Mouse (Mus musculus): ENCODE results near the gene Bicdl2. TPM values are rescaled to one million over a fixed set of nuclear protein-coding genes. Genes with fewer than 3 reads are reported as not detected.

The Bicdl2 gene
- polyA plus RNA-seq, 1 experiment from 2014 or later: 0.35 TPM

DNA sequence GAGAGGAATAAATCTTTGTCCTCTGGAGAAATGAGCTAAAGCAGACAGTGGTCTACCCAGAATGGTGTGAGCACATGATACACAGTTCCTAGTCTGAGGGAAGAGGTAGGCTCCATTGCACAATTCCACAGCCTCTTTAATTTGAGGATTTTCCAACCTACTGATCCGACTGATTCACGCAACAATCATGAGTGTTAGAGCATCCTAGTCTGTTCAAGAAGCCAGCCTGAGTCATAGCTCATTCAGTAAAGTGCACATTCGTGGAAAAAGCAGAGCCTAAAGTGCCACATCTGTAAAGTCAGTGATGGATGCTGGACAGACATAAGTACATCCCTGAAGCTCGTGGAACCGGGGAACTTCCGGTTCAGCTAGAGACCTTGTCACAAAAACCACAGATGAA, 8.9 kb upstream of the Bicdl2 start:
- WGBS: 84% methylated on average over 6 of the region's 6 CpGs
- no peak overlapping the region for H3K9ac ChIP-seq (ENCODE audit: low read length)

DNA sequence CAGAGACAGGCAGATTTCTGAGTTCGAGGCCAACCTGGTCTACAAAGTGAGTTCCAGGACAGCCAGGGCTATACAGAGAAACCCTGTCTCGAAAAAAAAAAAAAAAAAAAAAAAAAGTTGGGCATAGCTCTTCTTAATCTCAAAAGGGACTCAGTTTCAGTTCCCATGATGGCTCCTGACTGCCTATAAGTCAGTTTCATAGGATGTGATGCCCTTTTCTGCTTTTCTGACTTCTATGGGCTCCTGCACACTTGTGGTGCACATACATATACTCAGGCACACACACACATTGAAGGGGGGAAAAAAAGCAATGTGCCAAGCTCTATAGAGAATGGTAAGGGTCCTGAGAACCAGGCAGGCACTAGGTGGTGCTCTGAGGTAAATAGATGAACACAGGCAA, 7.0 kb upstream of the Bicdl2 start:
- WGBS: 79% methylated on average over 2 of the region's 2 CpGs
- Histone ChIP-seq H3K4me1 (replicated peaks; ENCODE audit: control insufficient read depth, insufficient read depth, low read length) (no peaks in the 10 kb centered on the region), H3K9me3 (ENCODE audit: control insufficient read depth, low read length) (no peaks in the 10 kb centered on the region; the same call in 1 of the 2 replicates), H3K4me2 (ENCODE audit: low read depth, low read length, severe bottlenecking) (no peak overlapping the region), H3K4me3 (ENCODE audit: low read depth, low read length) (no peak overlapping the region), H3K27ac (ENCODE audit: low read depth, low read length) (no peak overlapping the region), H3K27me3 (ENCODE audit: control insufficient read depth, insufficient read depth, low read length) (no peaks in the 10 kb centered on the region), H3K9ac (ENCODE audit: low read length) (no peak overlapping the region), H3K36me3 (ENCODE audit: control insufficient read depth, insufficient read depth, low read length) (no peaks in the 10 kb centered on the region)
- DNase-seq (ENCODE audit: low spot score): no peak
- no peak for ATAC-seq (replicated peaks; ENCODE audit: low FRiP score)

More for the DNA sequence above, 8.9 kb upstream of the Bicdl2 start:
- H3K4me3 ChIP-seq (ENCODE audit: low read depth, low read length): no peak overlapping the region
- H3K4me2 ChIP-seq (ENCODE audit: low read depth, low read length, severe bottlenecking): no peak overlapping the region
- H3K27me3 ChIP-seq (ENCODE audit: control insufficient read depth, insufficient read depth, low read length): no peaks in the 10 kb centered on the region
- ATAC-seq (replicated peaks; ENCODE audit: low FRiP score) (no peak), DNase-seq (ENCODE audit: low spot score) (no peak)
- no peaks in the 10 kb centered on the region for H3K4me1 ChIP-seq (replicated peaks; ENCODE audit: control insufficient read depth, insufficient read depth, low read length)
- H3K36me3 ChIP-seq (ENCODE audit: control insufficient read depth, insufficient read depth, low read length): no peaks in the 10 kb centered on the region
- H3K9me3 ChIP-seq (ENCODE audit: control insufficient read depth, low read length): no peaks in the 10 kb centered on the region
- H3K27ac ChIP-seq (ENCODE audit: low read depth, low read length): no peak overlapping the region

DNA sequence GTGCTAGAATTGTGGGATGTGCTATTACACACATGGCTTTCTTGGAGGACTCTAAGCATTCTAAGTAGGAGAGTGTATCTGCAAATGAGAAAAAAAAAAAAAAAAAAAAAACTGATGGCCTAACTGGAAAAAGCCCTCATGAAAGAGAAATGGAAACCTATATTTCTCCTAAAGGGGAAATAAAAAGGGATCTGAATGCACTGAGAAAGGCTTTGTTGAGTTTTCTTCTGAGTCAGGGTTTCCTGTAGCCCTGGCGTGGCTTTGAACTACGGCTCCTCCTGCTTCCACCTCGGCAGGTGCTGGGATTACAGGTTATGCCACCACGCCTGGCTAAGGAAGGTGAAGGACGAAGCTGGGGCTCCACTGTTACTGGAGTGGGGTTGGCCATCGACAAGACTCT, 6.3 kb upstream of the Bicdl2 start:
- Histone ChIP-seq H3K36me3 (ENCODE audit: control insufficient read depth, insufficient read depth, low read length) (no peaks in the 10 kb centered on the region), H3K9me3 (ENCODE audit: control insufficient read depth, low read length) (no peaks in the 10 kb centered on the region; the same call in 1 of the 2 replicates), H3K4me2 (ENCODE audit: low read depth, low read length, severe bottlenecking) (no peak overlapping the region), H3K27me3 (ENCODE audit: control insufficient read depth, insufficient read depth, low read length) (no peaks in the 10 kb centered on the region), H3K27ac (ENCODE audit: low read depth, low read length) (no peak overlapping the region), H3K4me3 (ENCODE audit: low read depth, low read length) (no peak overlapping the region), H3K9ac (ENCODE audit: low read length) (no peak overlapping the region), H3K4me1 (replicated peaks; ENCODE audit: control insufficient read depth, insufficient read depth, low read length) (no peaks in the 10 kb centered on the region)
- 61% methylated on average over 6 of the region's 6 CpGs for WGBS
- no peak for DNase-seq (ENCODE audit: low spot score)
- ATAC-seq (replicated peaks; ENCODE audit: low FRiP score): no peak

DNA sequence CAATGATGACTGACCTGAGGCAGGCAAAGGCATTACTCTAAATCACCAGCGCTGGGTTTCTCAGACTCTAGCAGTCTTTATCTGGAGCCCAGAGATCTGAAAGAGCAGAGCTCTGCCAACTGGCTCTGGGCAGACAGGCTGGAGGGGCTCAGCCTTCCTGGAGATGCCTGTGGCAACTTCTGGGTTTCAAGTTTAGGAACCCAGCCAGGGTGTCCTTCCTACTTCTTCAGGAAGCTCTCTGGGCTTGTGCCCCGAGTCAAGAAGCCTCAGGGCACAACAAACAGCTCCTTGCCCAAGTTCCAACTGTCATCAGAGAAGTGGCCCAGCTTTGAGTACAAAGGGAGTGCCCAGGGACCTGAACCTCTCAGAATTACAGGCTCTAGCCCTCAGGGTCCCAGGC, 5.9 kb upstream of the Bicdl2 start:
- no peak overlapping the region for H3K4me2 ChIP-seq (ENCODE audit: low read depth, low read length, severe bottlenecking)
- ATAC-seq (replicated peaks; ENCODE audit: low FRiP score) (no peak), DNase-seq (ENCODE audit: low spot score) (no peak)
- no peaks in the 10 kb centered on the region for H3K4me1 ChIP-seq (replicated peaks; ENCODE audit: control insufficient read depth, insufficient read depth, low read length)
- H3K27me3 ChIP-seq (ENCODE audit: control insufficient read depth, insufficient read depth, low read length): no peaks in the 10 kb centered on the region
- no peak overlapping the region for H3K4me3 ChIP-seq (ENCODE audit: low read depth, low read length)
- no peak overlapping the region for H3K27ac ChIP-seq (ENCODE audit: low read depth, low read length)
- H3K9me3 ChIP-seq (ENCODE audit: control insufficient read depth, low read length): no peaks in the 10 kb centered on the region; the same call in 1 of the 2 replicates
- H3K9ac ChIP-seq (ENCODE audit: low read length): no peak overlapping the region
- WGBS: 65% methylated on average over 2 of the region's 2 CpGs
- H3K36me3 ChIP-seq (ENCODE audit: control insufficient read depth, insufficient read depth, low read length): no peaks in the 10 kb centered on the region

DNA sequence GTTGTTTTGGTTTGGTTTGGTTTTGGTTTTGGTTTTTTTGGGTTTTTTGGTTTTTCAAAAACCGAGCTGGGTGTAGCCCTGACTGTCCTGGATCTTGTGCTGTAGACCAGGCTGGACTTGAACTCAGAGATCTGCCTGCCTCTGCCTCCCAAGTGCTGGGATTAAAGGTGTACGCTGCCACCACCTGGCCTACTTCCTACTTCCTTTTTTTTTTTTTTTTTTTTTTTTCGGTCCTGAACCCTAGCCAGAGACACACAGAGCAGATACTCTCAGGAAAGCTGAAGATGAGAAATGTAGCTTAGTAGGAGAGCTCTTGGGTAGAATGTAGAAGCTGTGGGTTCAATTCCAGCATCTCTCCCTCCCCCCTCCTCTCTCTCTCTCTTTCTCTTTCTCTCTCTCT, 1.9 kb upstream of the Bicdl2 start:
- Histone ChIP-seq H3K9ac (ENCODE audit: low read length) (no peak overlapping the region), H3K4me1 (replicated peaks; ENCODE audit: control insufficient read depth, insufficient read depth, low read length) (no peaks in the 10 kb centered on the region), H3K4me3 (ENCODE audit: low read depth, low read length) (no peak overlapping the region), H3K4me2 (ENCODE audit: low read depth, low read length, severe bottlenecking) (no peak overlapping the region), H3K36me3 (ENCODE audit: control insufficient read depth, insufficient read depth, low read length) (no peaks in the 10 kb centered on the region), H3K9me3 (ENCODE audit: control insufficient read depth, low read length) (no peaks in the 10 kb centered on the region; the same call in 1 of the 2 replicates), H3K27ac (ENCODE audit: low read depth, low read length) (no peak overlapping the region), H3K27me3 (ENCODE audit: control insufficient read depth, insufficient read depth, low read length) (peaks cover 23% of the 10 kb centered on the region)
- 86% methylated on average over 3 of the region's 3 CpGs for WGBS
- ATAC-seq (replicated peaks; ENCODE audit: low FRiP score): no peak
- DNase-seq (ENCODE audit: low spot score): no peak

DNA sequence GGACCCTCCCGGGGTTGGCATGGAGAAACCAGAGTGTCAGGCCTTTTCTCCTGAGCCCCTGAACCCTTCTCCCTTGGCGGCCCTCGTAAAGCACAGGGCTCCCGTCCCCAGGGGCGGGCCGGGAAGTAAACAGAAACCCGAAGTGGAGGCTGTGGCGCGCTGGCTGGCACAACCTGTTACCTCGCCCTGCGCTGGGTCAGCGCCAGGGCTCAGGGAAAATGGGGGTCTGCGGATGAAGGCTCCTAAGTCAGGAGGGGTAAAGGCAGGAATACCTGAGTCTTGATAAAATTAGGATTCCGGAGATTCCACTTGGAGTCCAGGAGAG, 532 bp downstream of the Bicdl2 start:
- Histone ChIP-seq H3K27me3 (ENCODE audit: control insufficient read depth, insufficient read depth, low read length) (peaks cover 23% of the 10 kb centered on the region), H3K4me3 (ENCODE audit: low read depth, low read length) (no peak overlapping the region), H3K9ac (ENCODE audit: low read length) (no peak overlapping the region), H3K4me2 (ENCODE audit: low read depth, low read length, severe bottlenecking) (no peak overlapping the region), H3K27ac (ENCODE audit: low read depth, low read length) (no peak overlapping the region), H3K4me1 (replicated peaks; ENCODE audit: control insufficient read depth, insufficient read depth, low read length) (0 out of 2 replicates have a peak, but pooled peaks cover 2% of the 10 kb centered on the region), H3K9me3 (ENCODE audit: control insufficient read depth, low read length) (no peaks in the 10 kb centered on the region; the same call in 1 of the 2 replicates), H3K36me3 (ENCODE audit: control insufficient read depth, insufficient read depth, low read length) (no peaks in the 10 kb centered on the region)
- DNase-seq (ENCODE audit: low spot score) (no peak), ATAC-seq (replicated peaks; ENCODE audit: low FRiP score) (no peak)
- 5% methylated on average over 14 of the region's 14 CpGs for WGBS

DNA sequence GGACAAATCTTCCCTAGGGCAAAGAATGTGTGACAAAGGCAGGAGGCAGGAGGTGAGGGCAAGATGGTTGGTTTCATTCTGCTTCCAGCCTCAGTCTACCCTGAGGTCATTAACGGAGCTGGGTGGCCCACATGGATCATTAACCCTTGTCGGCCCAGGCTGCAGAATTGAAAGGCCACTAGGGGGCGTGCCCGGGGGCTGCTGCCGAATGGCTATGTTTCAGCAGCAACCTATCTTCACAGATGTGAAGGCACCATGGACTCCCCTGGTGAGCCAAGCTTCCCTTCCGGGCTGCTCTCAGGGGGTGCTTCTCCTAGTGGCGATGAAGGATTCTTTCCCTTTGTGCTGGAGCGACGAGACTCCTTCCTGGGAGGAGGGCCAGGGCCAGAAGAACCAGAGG, 1.2 kb downstream of the Bicdl2 start:
- WGBS: 4% methylated on average over 9 of the region's 9 CpGs
- Histone ChIP-seq H3K27ac (ENCODE audit: low read depth, low read length) (no peak overlapping the region), H3K4me1 (replicated peaks; ENCODE audit: control insufficient read depth, insufficient read depth, low read length) (0 out of 2 replicates have a peak, but pooled peaks cover 2% of the 10 kb centered on the region), H3K27me3 (ENCODE audit: control insufficient read depth, insufficient read depth, low read length) (peaks cover 23% of the 10 kb centered on the region), H3K4me2 (ENCODE audit: low read depth, low read length, severe bottlenecking) (no peak overlapping the region), H3K4me3 (ENCODE audit: low read depth, low read length) (no peak overlapping the region), H3K9ac (ENCODE audit: low read length) (no peak overlapping the region), H3K36me3 (ENCODE audit: control insufficient read depth, insufficient read depth, low read length) (no peaks in the 10 kb centered on the region), H3K9me3 (ENCODE audit: control insufficient read depth, low read length) (no peaks in the 10 kb centered on the region; the same call in 1 of the 2 replicates)
- DNase-seq (ENCODE audit: low spot score) (peak; percentile 71), ATAC-seq (replicated peaks; ENCODE audit: low FRiP score) (no peak)

DNA sequence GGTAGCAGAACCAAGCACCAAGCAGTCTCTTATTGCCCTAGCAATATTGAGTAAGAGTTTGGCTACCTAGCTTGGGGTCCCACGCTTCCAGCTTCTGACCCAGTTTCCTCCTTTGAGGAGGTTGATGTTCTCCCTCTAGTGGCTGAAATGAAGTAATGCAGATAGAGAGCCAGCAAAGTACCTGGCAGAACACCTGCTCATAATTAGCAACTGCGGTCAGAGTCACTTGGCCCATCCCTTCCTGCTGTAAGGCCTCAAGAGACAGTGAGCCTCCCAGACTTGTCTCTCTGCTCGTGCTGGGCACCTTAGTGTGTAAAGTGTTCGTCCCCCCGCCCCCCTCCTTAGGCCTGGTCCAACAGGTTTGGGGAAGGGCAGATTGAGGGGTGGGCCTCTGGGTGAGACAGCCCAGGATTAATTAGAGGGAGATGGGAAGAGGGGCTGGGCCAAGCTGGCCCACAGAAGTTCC, 4.3 kb downstream of the Bicdl2 start:
- H3K4me1 ChIP-seq (replicated peaks; ENCODE audit: control insufficient read depth, insufficient read depth, low read length): 0 out of 2 replicates have a peak, but pooled peaks cover 2% of the 10 kb centered on the region
- no peak overlapping the region for H3K4me2 ChIP-seq (ENCODE audit: low read depth, low read length, severe bottlenecking)
- H3K9me3 ChIP-seq (ENCODE audit: control insufficient read depth, low read length): no peaks in the 10 kb centered on the region
- H3K9ac ChIP-seq (ENCODE audit: low read length): no peak overlapping the region
- no peak overlapping the region for H3K4me3 ChIP-seq (ENCODE audit: low read depth, low read length)
- H3K27me3 ChIP-seq (ENCODE audit: control insufficient read depth, insufficient read depth, low read length): peaks cover 23% of the 10 kb centered on the region
- DNase-seq (ENCODE audit: low spot score) (no peak), ATAC-seq (replicated peaks; ENCODE audit: low FRiP score) (peak; percentile 49)
- H3K27ac ChIP-seq (ENCODE audit: low read depth, low read length): no peak overlapping the region
- no peaks in the 10 kb centered on the region for H3K36me3 ChIP-seq (ENCODE audit: control insufficient read depth, insufficient read depth, low read length)
- 10% methylated on average over 5 of the region's 5 CpGs for WGBS

DNA sequence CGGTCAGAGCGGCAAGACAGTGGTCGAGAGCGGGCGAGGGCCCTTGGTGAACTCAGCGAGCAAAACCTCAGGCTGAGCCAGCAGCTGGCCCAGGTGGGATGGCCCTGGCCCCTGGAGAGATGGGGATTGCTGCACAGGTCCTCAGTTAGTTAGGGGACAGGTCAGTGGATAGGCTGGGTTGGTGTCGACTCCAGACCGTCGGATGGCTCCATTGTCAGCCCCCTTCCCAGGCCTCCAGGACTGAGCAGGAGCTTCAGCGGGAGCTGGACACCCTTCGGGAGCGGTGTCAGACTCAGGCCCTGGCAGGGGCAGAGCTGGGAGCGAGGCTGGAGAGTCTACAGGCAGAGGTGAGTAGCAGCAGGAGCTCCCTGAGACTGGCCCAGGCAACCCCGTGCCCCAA, 5.2 kb downstream of the Bicdl2 start:
- no peak overlapping the region for H3K27ac ChIP-seq (ENCODE audit: low read depth, low read length)
- no peak for ATAC-seq (replicated peaks; ENCODE audit: low FRiP score)
- H3K9me3 ChIP-seq (ENCODE audit: control insufficient read depth, low read length): no peaks in the 10 kb centered on the region
- H3K9ac ChIP-seq (ENCODE audit: low read length): no peak overlapping the region
- no peak for DNase-seq (ENCODE audit: low spot score)
- WGBS: 83% methylated on average over 14 of the region's 14 CpGs
- no peaks in the 10 kb centered on the region for H3K36me3 ChIP-seq (ENCODE audit: control insufficient read depth, insufficient read depth, low read length)
- no peak overlapping the region for H3K4me2 ChIP-seq (ENCODE audit: low read depth, low read length, severe bottlenecking)
- H3K27me3 ChIP-seq (ENCODE audit: control insufficient read depth, insufficient read depth, low read length): peaks cover 14% of the 10 kb centered on the region
- H3K4me1 ChIP-seq (replicated peaks; ENCODE audit: control insufficient read depth, insufficient read depth, low read length): 0 out of 2 replicates have a peak, but pooled peaks cover 2% of the 10 kb centered on the region
- H3K4me3 ChIP-seq (ENCODE audit: low read depth, low read length): no peak overlapping the region
